Mouse (Mus musculus): ENCODE measurements around the gene Galnt13. TPM values are rescaled to one million over a fixed set of nuclear protein-coding genes. Genes with fewer than 3 reads are reported as not detected.
"Not testable (repeated sequence)": the region's sequence is repeated elsewhere in the genome, so short reads cannot be mapped to it uniquely, and the experiment has no call there.

Galnt13 gene
- polyA plus RNA-seq, 1 experiment from 2014 or later, result 2.8 TPM

DNA sequence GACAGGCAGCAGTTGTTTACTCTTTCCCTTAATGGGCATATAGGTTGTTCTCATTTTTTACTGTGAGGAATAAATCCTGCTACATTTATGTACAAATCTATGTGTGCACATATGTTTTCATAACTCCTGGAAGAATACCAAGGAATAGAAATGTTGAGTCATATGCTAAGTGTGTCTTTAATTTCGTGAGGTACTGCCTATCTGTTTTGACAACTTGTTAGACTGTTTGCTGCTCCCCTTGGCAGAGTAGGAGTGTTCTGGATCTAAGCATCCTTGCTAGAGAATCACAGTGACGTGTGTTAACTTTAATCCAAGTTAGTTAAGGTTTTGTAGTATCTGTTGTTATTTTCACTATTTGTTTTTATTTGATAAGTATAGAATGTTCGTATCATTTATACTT is 91.0 kb downstream of the Galnt13 start:
- Histone ChIP-seq H3K9me3 (ENCODE audit: control insufficient read depth, low read length) (no peaks in the 10 kb centered on the region), H3K36me3 (ENCODE audit: control insufficient read depth, insufficient read depth, low read length) (no peaks in the 10 kb centered on the region), H3K4me1 (ENCODE audit: control insufficient read depth, insufficient read depth, low read length) (no peaks in the 10 kb centered on the region), H3K27me3 (ENCODE audit: control insufficient read depth, insufficient read depth, low read length) (no peaks in the 10 kb centered on the region), H3K27ac (ENCODE audit: low read depth, low read length) (no peak overlapping the region), H3K9ac (ENCODE audit: low read length) (no peak overlapping the region), H3K4me3 (ENCODE audit: low read depth, low read length) (no peak overlapping the region), H3K4me2 (ENCODE audit: low read depth) (no peak overlapping the region)
- ATAC-seq (ENCODE audit: insufficient read depth, low FRiP score, low TSS enrichment) (no peak), DNase-seq (ENCODE audit: low spot score) (no peak)
- WGBS, result 74% methylated on average over 3 of the region's 3 CpGs

DNA sequence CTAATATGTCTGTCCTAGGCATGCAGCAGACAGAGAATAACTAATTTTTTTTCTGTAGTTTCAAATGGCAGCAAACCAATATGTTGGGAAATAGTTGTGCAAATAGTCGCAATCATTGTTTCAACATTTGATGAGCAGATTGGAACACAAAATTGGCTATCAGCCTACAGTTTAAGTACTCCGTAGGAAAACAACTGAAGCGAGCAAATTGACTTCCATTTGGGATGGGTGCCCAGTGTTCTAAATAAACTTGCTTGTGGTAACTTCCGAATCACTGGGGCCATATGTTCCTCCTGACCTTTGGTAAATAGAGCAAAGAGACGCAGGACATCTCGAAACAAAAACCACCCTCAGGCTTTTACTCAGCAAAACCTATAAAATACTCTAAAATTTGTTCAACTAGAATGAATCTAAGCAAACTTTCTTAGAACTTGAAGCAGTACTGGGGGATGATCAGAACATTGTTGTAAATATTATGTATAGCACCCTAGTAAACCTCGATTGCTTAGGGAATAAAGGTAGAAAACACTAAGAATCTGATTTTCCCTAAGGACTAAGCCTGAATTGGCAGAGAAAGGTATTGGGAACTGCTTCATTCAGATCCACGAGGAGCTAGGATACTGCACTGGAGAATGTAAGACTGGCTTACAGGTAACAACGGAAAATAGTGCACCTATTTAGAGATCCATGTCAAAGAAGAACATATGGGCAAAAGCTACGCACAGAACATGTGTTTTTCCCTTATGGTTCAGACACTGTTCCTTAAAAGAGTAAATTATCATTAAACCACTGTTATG is 122.4 kb downstream of the Galnt13 start:
- ATAC-seq (ENCODE audit: insufficient read depth, low FRiP score, low TSS enrichment) (no peak), DNase-seq (ENCODE audit: low spot score) (no peak)
- 85% methylated on average over 10 of the region's 10 CpGs for WGBS

DNA sequence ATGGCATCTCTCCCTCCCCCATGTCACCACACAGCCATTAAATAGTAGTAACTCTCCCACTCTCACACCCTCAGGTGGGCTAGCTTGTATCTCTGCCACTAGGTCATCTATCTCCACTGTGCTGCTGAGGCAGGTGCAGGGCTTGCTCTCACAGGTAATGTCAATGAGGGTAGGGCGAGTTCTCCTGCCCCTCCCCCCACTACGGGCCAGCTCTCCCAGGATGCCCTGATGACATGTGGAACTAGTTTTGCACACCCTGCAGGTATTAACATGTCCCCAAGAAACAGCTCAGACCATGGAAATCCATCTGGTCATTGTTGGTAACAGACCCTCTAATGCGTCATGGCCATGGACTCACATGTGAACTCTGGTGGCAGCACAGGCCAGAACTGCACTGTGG is 129.0 kb downstream of the Galnt13 start:
- no peak overlapping the region for H3K27ac ChIP-seq (ENCODE audit: low read depth, low read length)
- H3K4me3 ChIP-seq (ENCODE audit: low read depth, low read length), result no peak overlapping the region
- no peaks in the 10 kb centered on the region for H3K4me1 ChIP-seq (ENCODE audit: control insufficient read depth, insufficient read depth, low read length)
- DNase-seq (ENCODE audit: low spot score) (no peak), ATAC-seq (ENCODE audit: insufficient read depth, low FRiP score, low TSS enrichment) (no peak)
- H3K9me3 ChIP-seq (ENCODE audit: control insufficient read depth, low read length), result no peaks in the 10 kb centered on the region
- H3K27me3 ChIP-seq (ENCODE audit: control insufficient read depth, insufficient read depth, low read length), result no peaks in the 10 kb centered on the region
- H3K9ac ChIP-seq (ENCODE audit: low read length), result no peak overlapping the region
- no peak overlapping the region for H3K4me2 ChIP-seq (ENCODE audit: low read depth)
- no peaks in the 10 kb centered on the region for H3K36me3 ChIP-seq (ENCODE audit: control insufficient read depth, insufficient read depth, low read length)
- WGBS, result 90% methylated on average over 3 of the region's 3 CpGs

More for the DNA sequence above, 122.4 kb downstream of the Galnt13 start:
- no peak overlapping the region for H3K9ac ChIP-seq (ENCODE audit: low read length)
- H3K4me1 ChIP-seq (ENCODE audit: control insufficient read depth, insufficient read depth, low read length), result no peaks in the 10 kb centered on the region
- no peaks in the 10 kb centered on the region for H3K9me3 ChIP-seq (ENCODE audit: control insufficient read depth, low read length)
- H3K27ac ChIP-seq (ENCODE audit: low read depth, low read length), result no peak overlapping the region
- H3K27me3 ChIP-seq (ENCODE audit: control insufficient read depth, insufficient read depth, low read length), result no peaks in the 10 kb centered on the region
- H3K4me2 ChIP-seq (ENCODE audit: low read depth), result no peak overlapping the region
- H3K36me3 ChIP-seq (ENCODE audit: control insufficient read depth, insufficient read depth, low read length), result no peaks in the 10 kb centered on the region
- no peak overlapping the region for H3K4me3 ChIP-seq (ENCODE audit: low read depth, low read length)

DNA sequence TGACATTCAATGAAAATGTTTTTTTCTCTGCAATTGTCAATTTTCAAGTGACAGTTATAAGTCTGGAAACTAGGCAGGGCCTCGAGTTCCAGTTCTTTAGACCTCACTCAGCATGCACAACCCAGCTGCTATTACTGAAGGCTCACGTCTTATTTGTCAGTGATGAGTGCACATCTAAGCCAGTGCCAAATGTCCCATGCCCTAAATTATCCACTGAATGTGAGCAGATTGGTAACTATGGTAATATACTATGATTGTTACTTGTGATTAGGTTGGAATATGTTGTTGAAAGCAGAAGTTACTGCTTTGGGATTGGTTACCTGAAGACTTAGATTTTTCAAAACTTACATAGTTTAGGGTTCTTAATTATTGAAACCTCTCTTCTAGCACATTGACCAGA is 131.1 kb downstream of the Galnt13 start:
- Histone ChIP-seq H3K36me3 (ENCODE audit: control insufficient read depth, insufficient read depth, low read length) (no peaks in the 10 kb centered on the region), H3K27me3 (ENCODE audit: control insufficient read depth, insufficient read depth, low read length) (no peaks in the 10 kb centered on the region), H3K4me2 (ENCODE audit: low read depth) (no peak overlapping the region), H3K9me3 (ENCODE audit: control insufficient read depth, low read length) (no peaks in the 10 kb centered on the region), H3K4me3 (ENCODE audit: low read depth, low read length) (no peak overlapping the region), H3K27ac (ENCODE audit: low read depth, low read length) (no peak overlapping the region), H3K4me1 (ENCODE audit: control insufficient read depth, insufficient read depth, low read length) (no peaks in the 10 kb centered on the region), H3K9ac (ENCODE audit: low read length) (no peak overlapping the region)
- no peak for DNase-seq (ENCODE audit: low spot score)
- WGBS, result 69% methylated on average over 2 of the region's 2 CpGs
- ATAC-seq (ENCODE audit: insufficient read depth, low FRiP score, low TSS enrichment), result no peak

DNA sequence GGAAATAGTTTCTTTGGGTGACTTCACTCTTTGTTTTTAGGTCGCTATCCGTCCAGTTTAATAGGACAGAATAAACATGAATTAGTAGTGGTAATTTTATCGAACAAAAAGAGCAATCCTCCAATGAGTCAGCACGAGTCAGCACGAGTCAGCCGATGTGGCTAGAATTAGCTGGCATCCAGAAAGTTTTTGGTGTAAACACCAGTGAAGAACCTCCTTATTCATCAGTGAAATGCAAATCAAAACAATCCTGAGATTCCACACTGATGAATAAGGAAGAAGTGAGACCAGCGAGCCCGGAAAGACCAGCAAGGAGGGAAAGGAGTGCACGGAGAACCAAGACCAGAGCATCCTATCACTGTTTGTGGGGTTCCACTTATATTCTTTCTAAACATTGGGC is 131.5 kb downstream of the Galnt13 start:
- H3K27ac ChIP-seq (ENCODE audit: low read depth, low read length), result no peak overlapping the region
- no peak for ATAC-seq (ENCODE audit: insufficient read depth, low FRiP score, low TSS enrichment)
- H3K4me1 ChIP-seq (ENCODE audit: control insufficient read depth, insufficient read depth, low read length), result no peaks in the 10 kb centered on the region
- DNase-seq (ENCODE audit: low spot score), result no peak
- H3K9ac ChIP-seq (ENCODE audit: low read length), result no peak overlapping the region
- WGBS, result 91% methylated on average over 9 of the region's 9 CpGs
- H3K4me2 ChIP-seq (ENCODE audit: low read depth), result no peak overlapping the region
- no peaks in the 10 kb centered on the region for H3K27me3 ChIP-seq (ENCODE audit: control insufficient read depth, insufficient read depth, low read length)
- no peak overlapping the region for H3K4me3 ChIP-seq (ENCODE audit: low read depth, low read length)
- H3K36me3 ChIP-seq (ENCODE audit: control insufficient read depth, insufficient read depth, low read length), result no peaks in the 10 kb centered on the region
- H3K9me3 ChIP-seq (ENCODE audit: control insufficient read depth, low read length), result no peaks in the 10 kb centered on the region

DNA sequence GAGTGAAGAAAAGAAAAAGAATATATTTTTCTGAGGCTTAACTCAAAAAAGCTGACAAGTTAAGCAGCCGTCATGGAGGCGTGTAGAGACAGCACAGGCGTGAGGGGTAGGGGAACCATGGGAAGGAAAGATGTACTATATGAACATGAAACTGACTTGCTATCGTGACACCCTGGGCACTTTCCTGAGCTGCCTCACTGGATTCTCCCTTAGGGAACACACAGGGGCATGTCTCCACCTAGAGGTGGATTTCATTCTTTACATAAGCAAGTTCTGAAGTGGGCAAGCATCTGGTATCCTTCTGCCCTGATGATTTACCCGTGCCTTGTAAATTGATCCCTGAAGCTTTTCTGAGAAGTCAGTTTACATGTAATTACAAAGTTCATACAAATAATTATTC is 277.7 kb downstream of the Galnt13 start:
- ATAC-seq (ENCODE audit: insufficient read depth, low FRiP score, low TSS enrichment), result peak; percentile 60; the same call in 1 of the 2 replicates
- not testable (repeated sequence) for H3K4me3 ChIP-seq (ENCODE audit: low read depth, low read length); DNase-seq (ENCODE audit: low spot score); H3K36me3 ChIP-seq (ENCODE audit: control insufficient read depth, insufficient read depth, low read length); H3K27me3 ChIP-seq (ENCODE audit: control insufficient read depth, insufficient read depth, low read length); H3K9me3 ChIP-seq (ENCODE audit: control insufficient read depth, low read length); H3K4me1 ChIP-seq (ENCODE audit: control insufficient read depth, insufficient read depth, low read length); H3K27ac ChIP-seq (ENCODE audit: low read depth, low read length); H3K4me2 ChIP-seq (ENCODE audit: low read depth); H3K9ac ChIP-seq (ENCODE audit: low read length)
- WGBS, result no CpG with 5 or more reads among the region's 5 CpGs

DNA sequence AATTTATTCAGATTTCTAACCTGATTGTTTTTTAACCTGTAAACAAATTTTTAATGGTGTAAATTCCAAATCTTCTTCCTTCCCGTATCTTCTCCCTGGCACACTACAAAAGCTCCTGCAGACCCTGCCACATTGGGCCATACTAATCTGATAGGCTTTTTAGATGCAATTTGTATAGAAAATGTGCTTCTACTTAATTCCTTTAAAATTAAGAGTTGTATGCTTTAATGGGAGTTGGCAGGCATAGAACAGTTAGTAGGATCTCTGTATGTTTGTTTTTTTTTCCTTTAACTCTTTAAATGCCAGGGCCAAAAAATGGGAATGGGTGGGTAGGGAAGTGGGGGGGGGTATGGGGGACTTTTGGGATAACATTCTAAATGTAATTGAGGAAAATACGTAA is 315.1 kb downstream of the Galnt13 start:
- no peaks in the 10 kb centered on the region for H3K4me1 ChIP-seq (ENCODE audit: control insufficient read depth, insufficient read depth, low read length)
- no peak overlapping the region for H3K4me2 ChIP-seq (ENCODE audit: low read depth)
- H3K36me3 ChIP-seq (ENCODE audit: control insufficient read depth, insufficient read depth, low read length), result no peaks in the 10 kb centered on the region
- ATAC-seq (ENCODE audit: insufficient read depth, low FRiP score, low TSS enrichment) (no peak), DNase-seq (ENCODE audit: low spot score) (no peak)
- H3K9ac ChIP-seq (ENCODE audit: low read length), result no peak overlapping the region
- no peak overlapping the region for H3K27ac ChIP-seq (ENCODE audit: low read depth, low read length)
- H3K27me3 ChIP-seq (ENCODE audit: control insufficient read depth, insufficient read depth, low read length), result no peaks in the 10 kb centered on the region
- H3K4me3 ChIP-seq (ENCODE audit: low read depth, low read length), result no peak overlapping the region
- WGBS, result 86% methylated on average over 2 of the region's 2 CpGs
- H3K9me3 ChIP-seq (ENCODE audit: control insufficient read depth, low read length), result no peaks in the 10 kb centered on the region

DNA sequence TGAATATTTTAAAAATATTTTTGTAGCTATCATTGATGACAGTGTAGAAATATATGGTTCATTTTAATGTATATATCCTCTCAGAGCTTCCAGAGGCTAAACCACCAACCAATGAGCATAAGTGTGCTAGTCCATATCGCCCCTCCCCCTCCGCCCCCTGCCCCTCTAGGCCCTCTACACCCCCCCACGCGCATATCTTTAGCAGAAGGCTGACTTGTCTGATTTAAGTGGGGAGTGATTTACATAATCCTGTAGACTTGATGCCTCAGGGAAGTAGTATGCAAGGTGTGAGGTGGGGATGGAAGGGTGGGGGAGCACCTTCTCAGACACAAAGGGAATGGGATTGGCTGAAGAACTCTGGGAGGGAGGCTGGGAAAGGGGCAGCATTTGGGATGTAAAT is 323.7 kb downstream of the Galnt13 start:
- Histone ChIP-seq H3K9ac (ENCODE audit: low read length) (no peak overlapping the region), H3K9me3 (ENCODE audit: control insufficient read depth, low read length) (no peaks in the 10 kb centered on the region), H3K36me3 (ENCODE audit: control insufficient read depth, insufficient read depth, low read length) (no peaks in the 10 kb centered on the region), H3K27me3 (ENCODE audit: control insufficient read depth, insufficient read depth, low read length) (no peaks in the 10 kb centered on the region), H3K27ac (ENCODE audit: low read depth, low read length) (no peak overlapping the region), H3K4me1 (ENCODE audit: control insufficient read depth, insufficient read depth, low read length) (no peaks in the 10 kb centered on the region), H3K4me3 (ENCODE audit: low read depth, low read length) (no peak overlapping the region), H3K4me2 (ENCODE audit: low read depth) (no peak overlapping the region)
- 32% methylated on average over 4 of the region's 4 CpGs for WGBS
- ATAC-seq (ENCODE audit: insufficient read depth, low FRiP score, low TSS enrichment) (no peak), DNase-seq (ENCODE audit: low spot score) (no peak)

DNA sequence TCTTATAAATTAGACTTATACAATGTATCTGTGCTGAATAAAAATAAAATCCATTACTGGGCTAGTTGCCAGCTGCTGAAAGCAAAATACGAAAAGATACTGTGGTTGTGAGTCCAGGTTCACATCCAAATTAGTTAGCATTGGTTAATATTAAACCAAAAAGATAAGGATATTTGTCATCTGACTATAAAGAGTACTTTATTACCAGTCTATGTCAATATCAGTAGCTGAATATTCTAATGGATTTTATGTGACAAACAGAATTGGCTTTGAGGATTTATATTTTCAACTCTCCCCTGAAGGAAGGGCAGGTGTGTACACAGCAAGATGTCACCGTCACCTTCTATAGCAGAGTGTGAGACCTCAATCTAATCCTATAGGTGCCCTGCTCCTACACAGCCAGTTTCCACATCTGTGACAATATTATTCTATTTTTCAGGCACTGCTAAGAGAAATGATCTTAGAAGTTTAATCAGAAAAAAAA is 342.7 kb downstream of the Galnt13 start:
- H3K9ac ChIP-seq (ENCODE audit: low read length), result no peak overlapping the region
- WGBS, result 93% methylated on average over 2 of the region's 2 CpGs
- H3K4me2 ChIP-seq (ENCODE audit: low read depth), result no peak overlapping the region
- H3K36me3 ChIP-seq (ENCODE audit: control insufficient read depth, insufficient read depth, low read length), result no peaks in the 10 kb centered on the region
- no peak for ATAC-seq (ENCODE audit: insufficient read depth, low FRiP score, low TSS enrichment)
- H3K27ac ChIP-seq (ENCODE audit: low read depth, low read length), result no peak overlapping the region
- H3K4me3 ChIP-seq (ENCODE audit: low read depth, low read length), result no peak overlapping the region
- no peak for DNase-seq (ENCODE audit: low spot score)
- H3K4me1 ChIP-seq (ENCODE audit: control insufficient read depth, insufficient read depth, low read length), result no peaks in the 10 kb centered on the region
- H3K9me3 ChIP-seq (ENCODE audit: control insufficient read depth, low read length), result no peaks in the 10 kb centered on the region
- H3K27me3 ChIP-seq (ENCODE audit: control insufficient read depth, insufficient read depth, low read length), result no peaks in the 10 kb centered on the region
